Mouse (Mus musculus) frontal cortex, postnatal 36 days (tissue): ENCODE results near the gene Ier2.
"Not testable (repeated sequence)": the region's sequence is repeated elsewhere in the genome, so short reads cannot be mapped to it uniquely, and the experiment has no call there.

Experiments
- DNase-seq, 2 experiments: peaks; one replicate each; pipeline ENCODE4 v3.0.0; 2022; ENCODE audit warnings: low spot score in 2 of 2

Ier2 gene

GRCm38 (mm10) chr8:84640010-84640588 is 22.6 kb downstream of the Ier2 start:
- no peak for DNase-seq

DNA sequence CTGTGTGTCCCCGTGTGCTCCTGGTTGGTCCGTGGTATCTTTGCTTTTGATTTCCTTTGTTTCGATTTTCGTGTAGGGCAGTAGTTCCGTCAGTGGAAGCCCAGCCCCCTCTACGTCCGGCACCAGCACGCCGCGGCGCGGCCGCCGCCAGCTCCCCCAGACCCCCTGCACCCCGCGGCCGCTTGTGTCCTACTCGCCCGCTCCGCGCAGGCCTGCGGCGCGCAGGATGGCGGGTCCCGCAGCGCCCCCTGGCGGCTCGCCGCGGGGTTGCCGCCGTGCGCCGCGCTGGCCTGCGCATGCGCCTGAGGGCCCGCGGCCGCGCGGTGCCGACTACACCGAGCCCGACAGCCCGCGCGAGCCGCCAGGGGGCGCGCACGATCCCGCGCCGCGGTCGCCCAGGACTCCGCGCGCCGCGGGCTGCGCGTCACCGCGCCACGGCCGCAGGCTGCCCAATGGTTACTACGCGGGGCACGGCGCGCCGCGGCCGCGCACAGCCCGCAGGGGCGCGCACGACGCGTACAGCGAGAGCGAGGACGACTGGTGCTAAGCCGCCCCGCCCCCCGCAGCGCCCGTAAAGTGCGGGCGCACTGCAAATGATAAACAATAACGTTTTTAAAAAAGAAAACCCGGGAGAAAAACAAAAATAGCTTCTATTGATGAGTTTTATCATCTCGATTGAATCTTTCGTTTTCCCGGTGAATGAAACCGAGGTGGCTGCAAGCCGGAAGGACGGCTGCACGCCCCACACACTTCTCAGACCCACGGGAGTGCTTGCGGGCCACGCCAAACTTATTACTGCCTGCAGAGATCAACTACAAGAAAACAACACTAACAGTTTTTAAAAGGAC is 23.3 kb downstream of the Ier2 start:
- peak; percentile 87 to 96 for DNase-seq

DNA sequence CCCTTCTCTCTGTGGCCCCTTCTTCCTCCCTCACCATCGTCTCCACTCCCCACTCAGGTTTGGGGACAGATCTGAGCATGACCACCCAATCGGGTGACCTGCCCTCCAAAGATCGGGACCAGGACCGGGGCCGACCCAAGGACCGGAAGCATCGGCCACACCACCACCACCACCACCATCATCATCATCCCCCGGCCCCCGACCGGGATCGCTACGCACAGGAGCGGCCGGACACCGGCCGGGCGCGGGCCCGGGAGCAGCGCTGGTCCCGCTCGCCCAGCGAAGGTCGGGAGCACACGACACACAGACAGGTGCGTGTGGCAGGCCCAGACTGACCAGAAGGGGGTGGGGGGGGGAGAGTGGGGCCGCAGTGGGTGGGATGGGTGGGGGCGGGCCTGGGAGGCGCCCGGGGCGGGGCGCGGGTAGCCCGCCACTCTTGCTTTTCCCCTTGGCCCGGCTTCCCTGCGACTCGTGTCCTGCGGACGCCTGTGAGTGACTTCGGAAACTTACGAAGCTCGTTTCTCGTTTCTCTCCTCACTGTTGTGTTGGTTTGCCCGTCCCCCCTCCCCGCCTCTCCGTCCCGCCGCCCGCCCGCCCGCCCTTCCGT is 24.0 kb downstream of the Ier2 start:
- no peak for DNase-seq

DNA sequence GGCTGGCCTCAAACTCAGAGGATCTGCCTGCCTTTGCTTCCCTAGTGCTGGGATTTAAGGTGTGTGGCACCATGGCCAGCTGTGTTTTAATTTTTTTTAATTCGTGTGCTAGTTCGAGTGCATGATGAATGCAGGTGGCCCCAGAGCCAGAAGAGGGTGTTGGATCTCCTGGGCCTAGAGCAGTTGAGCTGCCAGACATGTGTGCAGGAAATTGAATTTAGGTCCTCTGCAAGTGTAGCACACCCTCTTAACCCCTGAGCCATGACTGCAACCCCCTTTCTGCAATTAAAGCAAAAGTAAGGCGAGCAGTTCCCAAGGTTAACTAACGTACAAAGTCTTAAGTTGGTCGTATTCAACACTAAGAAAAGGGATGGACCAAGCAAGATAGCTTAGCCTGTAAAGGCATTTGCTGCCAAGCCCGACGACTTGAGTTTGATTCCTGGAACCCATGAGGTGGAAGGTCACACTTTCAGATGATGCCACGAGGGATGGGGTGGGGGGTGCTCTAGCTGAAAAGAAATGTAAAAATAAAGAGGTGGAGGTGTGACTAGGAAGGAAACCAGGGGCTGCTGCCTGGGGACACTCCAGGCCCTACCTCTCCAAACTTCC is 24.6 kb downstream of the Ier2 start:
- DNase-seq: no peak

DNA sequence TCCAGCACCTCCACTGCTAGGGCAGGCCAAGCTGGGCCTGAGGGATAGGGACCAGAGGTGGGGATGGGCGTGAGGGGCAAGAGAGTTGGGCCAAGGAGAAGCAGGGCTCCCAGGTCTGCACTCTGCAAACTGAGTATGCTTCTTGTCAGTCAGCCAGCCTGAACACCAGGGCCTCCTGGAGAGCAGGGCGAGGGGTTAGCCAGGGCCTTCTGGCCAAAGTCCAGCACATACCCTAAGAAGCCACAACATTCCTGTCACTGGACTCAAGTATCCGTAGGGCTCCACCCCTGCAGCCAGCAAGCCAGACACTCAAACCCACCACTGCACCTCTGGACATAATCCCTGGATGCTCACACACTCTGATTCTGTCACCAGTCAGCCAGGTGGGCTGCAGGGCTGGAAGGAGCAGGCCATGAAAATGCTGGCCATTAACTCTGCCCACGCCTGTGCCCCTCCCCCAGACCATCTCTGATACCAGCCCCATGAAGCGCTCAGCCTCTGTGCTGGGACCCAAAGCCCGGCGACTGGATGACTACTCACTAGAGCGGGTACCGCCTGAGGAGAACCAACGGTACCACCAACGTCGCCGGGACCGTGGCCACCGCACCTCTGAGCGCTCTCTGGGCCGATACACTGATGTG is 26.5 kb downstream of the Ier2 start:
- DNase-seq: no peak

DNA sequence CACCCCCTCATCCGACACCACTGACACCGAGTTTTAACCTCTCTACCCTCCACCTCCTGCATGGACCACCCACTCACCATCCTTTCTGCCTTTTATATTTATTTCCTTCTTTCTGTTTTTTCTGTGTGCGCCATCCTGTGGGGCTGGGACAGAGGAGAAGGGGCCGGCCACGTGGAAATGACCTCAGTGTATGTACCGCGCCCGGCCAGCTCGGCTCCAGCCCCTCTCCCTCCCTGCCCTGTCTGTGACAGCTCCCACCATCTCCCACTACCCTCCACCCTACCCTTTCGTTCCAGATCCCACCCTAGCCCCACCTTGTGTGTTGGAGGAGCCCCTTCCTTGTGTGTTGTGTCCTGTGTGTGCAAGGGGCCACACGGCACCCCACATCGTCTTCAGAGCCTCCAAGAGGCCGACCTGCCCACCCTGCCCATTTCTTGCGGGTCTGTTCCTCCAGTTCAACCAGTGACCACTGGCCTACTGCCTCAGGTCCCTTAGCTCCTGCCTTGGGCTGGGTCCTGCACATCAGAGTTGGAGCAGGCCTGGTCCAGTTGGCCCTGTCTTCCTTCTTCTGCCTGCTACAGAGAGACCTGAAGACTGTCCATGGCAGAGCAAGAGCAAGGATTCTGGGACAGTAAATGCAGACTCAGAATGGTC is 27.1 kb downstream of the Ier2 start:
- no peak for DNase-seq

GRCm38 (mm10) chr8:84634849-84635304 is 27.8 kb downstream of the Ier2 start:
- DNase-seq: no peak

DNA sequence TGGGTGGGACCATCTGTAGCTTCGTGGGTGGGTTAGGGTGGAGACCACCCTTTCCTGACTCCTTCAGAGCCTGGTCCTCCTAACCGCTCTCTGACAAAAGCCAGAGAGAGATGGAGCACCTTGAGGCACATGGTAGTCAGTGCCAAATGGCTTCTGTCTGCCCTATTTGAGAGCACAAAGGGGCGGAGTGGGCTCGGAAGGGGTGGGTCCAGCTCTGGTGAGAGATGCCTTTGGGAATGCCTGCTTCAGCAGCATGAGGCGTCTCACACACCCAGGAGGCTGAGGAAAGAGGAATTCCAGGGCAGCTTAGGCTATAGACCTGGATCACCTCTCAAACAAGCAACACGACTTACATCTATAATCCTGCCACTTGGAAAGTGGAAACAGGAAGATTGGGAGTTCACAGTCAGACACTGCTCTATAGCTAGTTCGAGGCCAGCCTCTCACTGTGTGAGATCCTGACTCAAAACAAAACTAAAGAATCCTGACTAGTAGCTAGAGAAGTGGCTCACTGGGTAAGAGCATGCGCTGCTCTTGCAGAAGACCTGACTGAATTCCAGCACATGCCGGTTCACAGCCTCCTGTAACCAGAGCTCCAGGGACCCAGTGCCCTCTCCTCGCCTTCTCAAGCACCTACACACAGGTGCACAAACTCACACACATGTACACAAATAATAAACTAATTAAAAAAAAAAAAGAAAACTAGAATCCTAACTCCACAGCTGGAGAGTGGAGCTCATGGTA is 28.6 kb downstream of the Ier2 start:
- no peak for DNase-seq

- no peak for DNase-seq
These were observed 30.8 kb downstream of the Ier2 start for GRCm38 (mm10) chr8:84631813-84632212.

DNA sequence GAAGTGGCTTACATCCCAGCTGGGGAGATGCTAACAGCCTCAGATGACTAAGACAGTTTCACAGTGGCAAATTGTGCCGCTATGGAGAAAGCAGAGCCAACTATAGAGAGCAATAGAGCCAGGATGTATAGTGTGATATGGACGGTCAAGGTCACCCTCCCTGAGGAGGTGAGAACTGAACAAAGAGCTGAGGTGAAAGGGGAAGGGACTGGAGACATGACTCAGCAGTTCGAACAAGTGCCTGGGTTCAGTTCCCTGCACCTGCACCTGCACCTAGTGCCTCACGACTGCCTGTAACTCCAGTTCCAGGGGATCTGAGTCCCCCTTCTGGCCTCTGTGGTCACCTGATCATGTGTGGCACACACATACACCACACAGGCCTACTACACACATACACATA is 32.5 kb downstream of the Ier2 start:
- DNase-seq: no peak

GRCm38 (mm10) chr8:84629586-84629985 is 33.1 kb downstream of the Ier2 start:
- no peak for DNase-seq

GRCm38 (mm10) chr8:84623425-84623824 is 39.2 kb downstream of the Ier2 start:
- not testable (repeated sequence) for DNase-seq

- DNase-seq: no peak
These were observed 41.5 kb downstream of the Ier2 start for GRCm38 (mm10) chr8:84621102-84621625.

DNA sequence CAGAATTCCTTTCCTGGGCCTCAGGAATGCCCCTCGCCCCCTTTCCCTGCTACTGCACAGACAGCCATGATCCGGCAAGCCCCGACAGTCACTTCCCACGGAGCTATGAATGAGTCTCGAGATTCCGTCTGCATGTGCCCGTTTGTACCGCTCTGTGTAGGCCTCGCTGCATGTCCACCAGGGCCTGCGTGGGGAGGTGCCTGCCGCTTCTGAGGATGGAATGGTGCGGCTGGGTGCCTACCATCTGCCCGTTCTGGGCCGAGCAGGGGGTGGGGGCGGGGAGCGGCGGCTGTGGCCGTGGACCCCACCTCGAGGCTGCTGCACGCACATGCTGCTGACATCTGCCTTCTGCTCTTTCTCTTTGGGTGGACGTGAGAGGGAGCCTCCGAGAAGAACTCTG is 45.6 kb downstream of the Ier2 start:
- peak in 1 of 2 experiments; percentile 32 for DNase-seq

GRCm38 (mm10) chr8:84615666-84616485 is 46.8 kb downstream of the Ier2 start:
- no peak for DNase-seq

DNA sequence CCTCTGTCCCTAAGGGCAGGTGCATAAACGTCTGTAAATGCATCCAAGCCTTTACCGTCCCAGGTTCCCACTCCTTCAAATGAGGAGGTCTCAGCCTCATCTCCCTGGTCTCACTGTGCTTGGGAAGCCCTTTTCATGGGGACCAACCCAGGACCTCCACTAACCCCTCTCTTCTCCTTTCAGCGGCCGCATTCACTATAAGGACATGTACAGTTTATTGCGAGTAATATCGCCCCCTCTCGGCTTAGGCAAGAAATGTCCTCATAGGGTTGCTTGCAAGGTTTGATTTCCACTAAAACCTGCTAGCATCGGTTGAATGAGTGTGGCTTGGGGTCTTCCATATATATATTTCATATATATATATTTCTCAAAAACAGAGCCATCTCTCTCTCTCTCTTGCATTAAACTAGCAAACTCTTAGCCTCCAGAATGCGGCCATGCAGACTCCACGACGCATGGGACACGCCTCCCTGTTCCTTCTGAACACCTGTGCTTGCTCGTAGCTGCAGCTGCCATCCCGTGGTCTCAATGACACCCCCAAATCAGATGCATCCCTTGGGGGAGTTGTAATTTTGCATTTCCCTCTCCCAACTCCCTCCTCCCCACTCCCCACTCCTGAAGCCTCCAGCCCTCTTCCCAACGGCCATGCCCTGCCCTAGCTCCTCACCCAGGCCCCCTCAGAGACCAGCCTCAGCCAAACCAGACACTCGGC is 48.0 kb downstream of the Ier2 start:
- peak in 1 of 2 experiments; percentile 51 for DNase-seq
